Mouse (Mus musculus) kidney, adult 8-10 months (tissue): ENCODE measurements around the gene Ugt1a6b.
A peak's percentile ranks its signal among the peaks of the same experiment; 100 is the strongest.

Experiments
- DNase-seq, 2 experiments: peaks; one replicate each; pipeline ENCODE4 v3.0.0; 2022

Gene Ugt1a6b

GRCm38 (mm10) chr1:88226670-88227379 is 123.8 kb downstream of the Ugt1a6b start, which contains the start of gene Mroh2a:
Gene Mroh2a (plus strand): TSS chr1:88226986.
- DNase-seq = peak in 1 of 2 experiments; percentile 4

GRCm38 (mm10) chr1:88227482-88227881 is 124.4 kb downstream of the Ugt1a6b start:
- peak in 1 of 2 experiments; percentile 2 for DNase-seq

DNA sequence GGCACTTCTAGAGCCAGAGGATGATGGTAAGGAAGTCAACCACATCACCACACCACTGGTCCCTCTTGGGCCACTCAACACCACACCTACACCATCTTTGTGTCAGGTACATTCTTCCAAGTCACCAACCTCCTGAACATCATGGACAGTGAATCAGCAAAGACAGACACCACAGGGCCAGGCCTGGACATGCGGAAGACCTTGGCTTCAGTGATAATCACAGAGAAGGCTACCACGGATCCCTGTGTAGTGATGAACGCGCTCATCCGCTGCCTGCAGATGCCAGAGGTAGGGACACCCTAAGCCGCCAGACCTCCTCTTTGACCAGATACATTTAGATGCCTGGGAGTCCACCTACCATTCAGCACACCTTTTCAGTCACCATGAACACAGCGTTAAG is 125.1 kb downstream of the Ugt1a6b start:
- peak in 1 of 2 experiments; percentile 1 for DNase-seq

DNA sequence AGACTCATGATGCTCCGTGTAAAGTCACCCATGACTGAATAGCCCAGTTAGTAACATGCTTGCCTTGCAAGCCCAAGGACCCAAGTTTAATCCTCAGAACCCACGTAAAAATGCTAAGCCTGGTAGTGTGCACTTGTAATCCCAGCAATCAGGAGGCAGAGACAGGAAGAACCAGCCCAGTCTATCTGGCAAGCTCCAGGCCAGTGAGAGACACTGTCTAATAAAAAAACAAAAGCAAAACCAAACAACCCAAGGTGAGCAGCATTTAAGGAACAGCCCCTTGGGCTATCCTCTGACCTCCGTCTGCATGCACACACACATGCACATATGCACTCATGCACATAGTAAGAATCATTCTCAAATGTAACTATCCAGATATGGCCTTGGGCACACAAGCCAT is 126.5 kb downstream of the Ugt1a6b start:
- no peak for DNase-seq

- no peak for DNase-seq
Measured at GRCm38 (mm10) chr1:88229986-88230385, 126.9 kb downstream of the Ugt1a6b start.

DNA sequence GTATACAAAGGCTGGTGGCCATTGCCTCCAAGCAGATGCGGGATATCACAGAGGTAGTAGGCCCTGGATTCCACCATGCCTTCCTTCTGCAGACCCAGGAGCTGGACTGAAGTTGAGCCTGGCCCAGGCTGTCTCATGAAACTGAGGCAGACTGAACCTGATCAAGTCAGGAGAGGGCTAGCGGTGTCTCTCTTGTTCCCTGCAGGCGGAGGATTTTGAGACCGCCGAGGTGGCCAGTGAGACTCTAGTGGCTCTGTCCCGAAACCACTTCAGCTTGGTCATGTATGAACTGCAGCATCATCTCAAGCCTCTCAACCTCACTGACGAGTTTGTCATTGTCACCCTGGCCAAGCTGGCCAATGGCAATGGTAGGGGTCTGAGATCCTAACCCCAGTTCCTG is 127.4 kb downstream of the Ugt1a6b start:
- no peak for DNase-seq

- DNase-seq = no peak
Measured at GRCm38 (mm10) chr1:88230981-88231802, 128.1 kb downstream of the Ugt1a6b start.

DNA sequence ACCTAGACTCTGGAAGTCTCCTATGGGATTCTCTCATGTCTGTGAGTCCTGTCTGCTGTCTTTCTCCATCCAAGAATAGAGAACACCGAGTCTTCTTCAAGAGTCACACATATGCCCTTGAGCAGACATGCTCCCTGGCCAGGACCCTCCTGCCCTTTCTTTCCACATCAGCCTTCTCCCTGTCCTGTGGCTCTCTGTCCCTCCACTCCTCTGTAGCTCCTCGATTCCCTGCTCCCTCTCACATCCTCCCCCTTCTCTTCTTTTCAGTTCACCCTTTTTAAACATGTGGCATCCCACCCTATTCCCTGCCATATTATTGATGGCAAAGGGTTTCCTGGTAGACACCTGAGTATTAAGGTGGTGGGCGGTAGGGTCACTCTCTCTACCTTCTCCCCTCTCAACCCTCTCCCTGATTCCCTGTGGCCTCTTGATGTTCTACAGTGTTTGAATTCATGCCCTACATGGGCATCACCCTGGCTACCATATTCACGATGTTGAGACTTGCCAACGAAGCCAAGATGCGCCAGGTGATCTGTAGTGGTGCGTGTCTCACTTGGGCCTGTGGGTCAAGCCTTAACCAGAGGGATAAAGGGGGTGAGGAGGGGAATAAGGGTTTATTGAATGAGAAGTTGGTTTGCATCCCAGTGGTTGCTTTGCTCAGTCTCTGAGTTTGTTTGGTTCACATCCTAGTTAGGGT is 128.9 kb downstream of the Ugt1a6b start:
- no peak for DNase-seq

- DNase-seq = no peak
Measured at GRCm38 (mm10) chr1:88232664-88233380, 129.8 kb downstream of the Ugt1a6b start.

- DNase-seq = no peak
Measured at GRCm38 (mm10) chr1:88233421-88234247, 130.6 kb downstream of the Ugt1a6b start.

- DNase-seq = no peak
Measured at GRCm38 (mm10) chr1:88234248-88234610, 131.2 kb downstream of the Ugt1a6b start.

- DNase-seq = no peak
Measured at GRCm38 (mm10) chr1:88234646-88235045, 131.6 kb downstream of the Ugt1a6b start.

DNA sequence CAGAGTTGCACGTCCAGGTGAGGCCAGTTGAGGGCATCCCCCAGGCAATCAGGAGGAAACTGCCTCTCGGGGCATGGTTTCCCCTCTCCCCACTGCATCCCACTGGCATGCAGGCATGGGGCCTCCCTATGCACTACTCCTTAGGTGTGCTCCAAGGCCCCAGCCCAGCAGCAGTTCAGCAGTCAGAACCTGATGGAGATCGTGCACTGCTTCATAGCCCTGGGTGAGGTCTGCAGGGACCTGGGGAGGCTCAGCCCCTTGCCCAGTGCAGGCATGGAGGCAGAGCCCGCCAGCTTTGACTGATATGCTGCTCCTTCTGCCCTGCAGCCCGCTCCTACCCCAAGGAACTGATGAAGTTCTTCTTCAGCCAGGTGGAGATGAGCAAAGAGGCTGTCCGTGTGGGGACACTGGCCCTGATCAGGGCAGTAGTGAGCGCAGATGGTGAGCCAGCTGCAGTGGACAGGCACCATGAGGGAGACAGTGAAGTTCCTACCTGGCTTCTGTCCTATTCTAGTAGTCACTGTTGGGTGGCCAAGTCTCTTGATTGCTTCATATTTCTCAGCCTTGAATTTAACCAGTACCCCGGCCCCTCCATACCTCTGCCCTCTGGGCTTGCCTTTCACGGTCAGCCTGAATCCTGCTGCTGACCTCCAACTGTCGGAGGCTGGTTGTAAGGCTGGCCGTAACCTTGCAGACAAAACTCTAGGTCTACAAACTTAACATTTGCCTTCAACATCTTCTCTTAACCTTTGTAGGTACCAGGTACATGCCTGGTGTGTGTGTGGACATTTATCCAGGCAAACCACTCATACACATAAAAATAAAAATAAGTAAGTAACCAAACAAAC is 132.2 kb downstream of the Ugt1a6b start:
- DNase-seq = no peak

DNA sequence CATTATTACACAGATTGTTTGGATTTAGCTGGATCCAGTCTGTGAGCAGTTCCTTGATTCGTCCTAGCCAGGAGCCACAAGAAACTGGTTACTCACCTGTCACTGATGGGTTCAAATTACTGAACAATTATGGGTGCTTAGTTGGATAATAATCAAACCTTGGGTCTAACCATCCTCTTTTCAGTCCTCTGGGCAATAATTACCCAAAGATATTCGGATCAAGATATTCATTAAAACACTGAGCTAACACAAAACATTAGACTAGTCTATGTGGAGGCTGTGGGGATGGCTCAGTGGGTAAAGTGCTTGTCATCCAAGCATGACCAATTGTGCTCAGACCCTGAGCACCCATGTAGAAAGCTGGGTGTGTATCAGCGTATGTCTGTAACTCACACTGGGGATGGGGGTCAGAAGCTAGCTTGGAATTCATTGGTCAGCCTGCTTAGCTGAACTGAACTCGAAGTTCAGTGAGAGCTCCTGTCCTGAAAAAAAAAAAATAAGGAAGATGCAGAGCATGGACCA is 132.9 kb downstream of the Ugt1a6b start:
- peak; percentile 62 to 78 for DNase-seq

DNA sequence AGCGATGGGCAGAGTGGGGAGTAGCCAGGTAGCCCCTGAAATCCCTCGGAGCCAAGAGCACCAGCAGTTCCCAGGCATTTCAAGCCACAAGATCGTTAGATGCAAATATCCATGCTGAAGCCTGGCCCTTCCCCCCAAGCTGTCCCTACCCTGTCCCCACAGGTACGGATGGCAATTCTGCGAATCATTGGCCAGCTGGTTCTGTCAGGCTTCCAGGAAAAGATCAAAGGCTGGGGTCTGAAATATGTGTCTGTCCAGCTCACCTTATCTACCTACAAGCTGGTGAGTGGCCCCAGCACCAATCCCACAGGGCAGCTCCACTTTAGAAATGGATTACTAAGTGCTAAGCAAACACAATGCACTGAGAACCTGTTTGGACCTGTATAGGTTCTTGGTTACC is 134.3 kb downstream of the Ugt1a6b start:
- no peak for DNase-seq

DNA sequence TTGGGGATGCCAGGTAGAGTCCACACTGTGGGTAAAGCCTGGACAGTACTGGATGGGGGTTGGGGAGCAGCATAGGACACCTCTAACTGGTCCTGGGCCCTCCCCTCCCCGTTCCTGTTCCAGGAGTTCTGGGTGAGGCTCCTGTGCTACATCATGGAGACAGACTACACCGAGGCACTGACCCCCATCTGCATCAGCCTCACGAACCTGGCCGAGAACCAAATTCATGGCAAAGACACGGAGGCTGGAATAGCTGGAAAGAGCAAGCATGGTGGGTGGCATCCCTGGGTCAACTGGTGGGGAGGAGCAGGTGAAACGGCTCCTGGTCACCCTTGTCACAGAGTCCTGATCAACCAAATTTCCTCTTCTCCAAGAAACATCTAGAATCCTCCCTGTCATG is 135.7 kb downstream of the Ugt1a6b start:
- no peak for DNase-seq

DNA sequence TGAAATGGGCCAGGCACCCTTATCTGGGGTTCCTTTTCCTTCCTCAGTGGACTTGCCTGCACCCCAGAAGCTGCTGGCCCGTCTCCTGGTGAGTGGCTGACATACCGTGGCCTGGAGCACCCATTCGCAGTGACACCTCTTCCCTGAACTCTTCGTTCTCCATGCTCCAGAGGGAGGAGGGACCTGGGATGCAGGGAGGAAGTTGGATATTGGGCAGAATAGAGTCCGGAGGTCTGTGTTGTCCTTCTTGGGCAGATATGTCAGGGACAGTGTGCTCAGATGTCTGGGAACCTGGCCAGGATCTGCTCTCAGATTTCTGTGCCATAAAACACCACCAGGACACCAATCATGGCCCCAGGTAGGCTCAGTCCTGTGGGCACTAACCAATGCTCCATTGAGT is 137.0 kb downstream of the Ugt1a6b start:
- no peak for DNase-seq

GRCm38 (mm10) chr1:88240579-88240978 is 137.5 kb downstream of the Ugt1a6b start:
- no peak for DNase-seq

GRCm38 (mm10) chr1:88243861-88244260 is 140.8 kb downstream of the Ugt1a6b start:
- no peak for DNase-seq

DNA sequence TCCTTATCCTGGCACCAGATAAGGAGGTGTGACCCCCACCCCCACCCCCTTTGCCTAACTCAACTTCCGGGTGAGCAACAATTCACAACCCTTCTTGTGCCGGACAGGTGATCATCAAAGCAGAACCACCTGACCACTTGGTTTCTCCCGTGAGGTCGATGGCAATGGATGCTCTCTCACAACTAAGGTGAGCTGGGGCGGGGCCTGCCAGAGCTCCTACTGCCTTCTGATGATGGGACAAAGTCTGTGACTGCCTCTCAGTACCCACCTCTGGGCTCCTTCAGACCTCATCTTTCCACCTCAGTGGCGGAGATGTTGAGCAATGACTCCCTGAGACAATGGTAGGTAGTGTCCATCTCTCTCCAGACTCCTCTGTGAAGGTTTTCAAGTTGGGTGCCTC is 142.8 kb downstream of the Ugt1a6b start:
- DNase-seq = no peak

DNA sequence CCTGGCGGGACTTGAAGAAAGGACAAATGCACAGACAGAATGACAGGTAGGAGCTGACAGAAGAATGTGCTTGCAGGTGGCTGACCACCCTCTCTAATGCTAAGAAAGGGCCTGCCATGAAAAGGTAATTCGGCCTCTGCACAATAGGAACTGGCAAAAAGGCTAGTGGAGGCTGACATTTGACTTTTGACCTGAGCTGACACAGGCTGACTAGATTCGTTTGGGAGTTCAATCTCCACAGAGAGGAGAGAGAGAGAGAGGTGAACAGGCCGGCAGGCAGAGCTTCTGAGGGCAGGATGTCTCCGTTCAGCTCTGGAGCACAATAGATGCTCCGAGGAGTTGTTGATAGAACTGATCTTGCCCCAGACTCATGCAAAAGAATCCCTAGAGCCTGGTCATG is 143.3 kb downstream of the Ugt1a6b start:
- DNase-seq = no peak
